8 mouse cellular contexts compared by ENCODE assay signal in genomic region chr3:27183601-27184175, GRCm38 (mm10). TPM values are rescaled to one million over a fixed set of nuclear protein-coding genes. Genes with fewer than 3 reads are reported as not detected.
DNase-seq lines count a peak whose midpoint lies in the region; ATAC-seq lines count a peak whose summit lies in the region.

No protein-coding gene starts in this region.

- H3K27ac ChIP-seq in heart, embryonic 10.5 days: peak overlapping the region; percentile 86; the same call in 1 of the 2 replicates
- H3K27ac ChIP-seq in kidney, embryonic 15.5 days: peak overlapping the region; percentile 64; the same call in 1 of the 2 replicates
- no peak overlapping the region for H3K27ac ChIP-seq in liver, embryonic 13.5 days

- H3K9me3 ChIP-seq in heart, embryonic 10.5 days: no peaks in the 10 kb centered on the region
- H3K9me3 ChIP-seq in kidney, embryonic 15.5 days (replicated peaks): no peaks in the 10 kb centered on the region
- H3K9me3 ChIP-seq in liver, embryonic 13.5 days (replicated peaks): no peaks in the 10 kb centered on the region

- H3K4me2 ChIP-seq in kidney, embryonic 15.5 days: peak overlapping the region; percentile 95
- peak overlapping the region; percentile 94 for H3K4me2 ChIP-seq in liver, embryonic 13.5 days

- WGBS in heart, embryonic 10.5 days: 7% methylated on average over 19 of the region's 19 CpGs
- WGBS in kidney, embryonic 15.5 days: 10% methylated on average over 19 of the region's 19 CpGs
- WGBS in liver, embryonic 13.5 days (ENCODE audit: insufficient replicate concordance): 13% methylated on average over 19 of the region's 19 CpGs

- H3K4me1 ChIP-seq in heart, embryonic 10.5 days: no peaks in the 10 kb centered on the region
- H3K4me1 ChIP-seq in kidney, embryonic 15.5 days: peaks cover 15% of the 10 kb centered on the region
- H3K4me1 ChIP-seq in liver, embryonic 13.5 days (replicated peaks): peaks cover 19% of the 10 kb centered on the region

- H3K9ac ChIP-seq in kidney, embryonic 15.5 days: peak overlapping the region; percentile 64
- peak overlapping the region; percentile 67 for H3K9ac ChIP-seq in liver, embryonic 13.5 days

- no peaks in the 10 kb centered on the region for H3K27me3 ChIP-seq in heart, embryonic 10.5 days (ENCODE audit: insufficient read depth, poor library complexity, severe bottlenecking)
- H3K27me3 ChIP-seq in kidney, embryonic 15.5 days: no peaks in the 10 kb centered on the region
- H3K27me3 ChIP-seq in liver, embryonic 13.5 days: no peaks in the 10 kb centered on the region

- H3K4me3 ChIP-seq in heart, embryonic 10.5 days: peak overlapping the region; percentile 83
- H3K4me3 ChIP-seq in kidney, embryonic 15.5 days (replicated peaks): peak overlapping the region; percentile 66
- H3K4me3 ChIP-seq in liver, embryonic 13.5 days (replicated peaks): peak overlapping the region; percentile 71

- H3K36me3 ChIP-seq in heart, embryonic 10.5 days: 0 out of 2 replicates have a peak, but pooled peaks cover 2% of the 10 kb centered on the region
- H3K36me3 ChIP-seq in kidney, embryonic 15.5 days: no peaks in the 10 kb centered on the region
- no peaks in the 10 kb centered on the region for H3K36me3 ChIP-seq in liver, embryonic 13.5 days

- peak; percentile 27 for DNase-seq in 3T3-L1 (ENCODE audit: low read depth, low spot score)
- DNase-seq in MEL-GATA-1-ER (ENCODE audit: extremely low read depth, low read depth): peak; percentile 35
- peak; percentile 61 to 68 for DNase-seq in cerebellum, postnatal 36 days
- no peak for DNase-seq in heart, embryonic 10.5 days (ENCODE audit: low spot score)
- peak; percentile 9 for DNase-seq in liver, embryonic 13.5 days
- peak; percentile 50 for DNase-seq in right cerebral cortex, adult 18-20 months
- no peak for DNase-seq in gastrocnemius, adult 18-20 months (ENCODE audit: low spot score)

- ATAC-seq in kidney, embryonic 15.5 days (replicated peaks; ENCODE audit: low FRiP score): no peak
- ATAC-seq in liver, embryonic 13.5 days (ENCODE audit: low read depth): 0 out of 2 replicates have a peak, but pooled peaks have one; percentile 19

RNA-seq across cellular contexts. Expression of gene Nceh1, which starts 0.9 kb away (rescaled TPM):
- polyA plus RNA-seq in heart, embryonic 10.5 days (2016; fragmentation: Nextera tagmentation; extraction: Ambion mirVana): 6.9 and 9.9 TPM in 2 replicates
- polyA plus RNA-seq in kidney, embryonic 15.5 days (2015; fragmentation: Nextera tagmentation; extraction: Ambion mirVana): 15.8 and 16.3 TPM in 2 replicates
- 3.7 and 4.2 TPM in 2 replicates for polyA plus RNA-seq in liver, embryonic 13.5 days (2015; fragmentation: Nextera tagmentation; extraction: Ambion mirVana)
- total RNA-seq in gastrocnemius, adult 18-20 months (2021): 10 to 100 TPM; 17.8 to 20.0 TPM

RNA-seq across cellular contexts. Expression of gene Ect2, which starts 30.0 kb away (rescaled TPM):
- 59.6 and 66.6 TPM in 2 replicates for polyA plus RNA-seq in heart, embryonic 10.5 days (2016; fragmentation: Nextera tagmentation; extraction: Ambion mirVana)
- 60.9 and 66.7 TPM in 2 replicates for polyA plus RNA-seq in kidney, embryonic 15.5 days (2015; fragmentation: Nextera tagmentation; extraction: Ambion mirVana)
- 34.5 and 47.4 TPM in 2 replicates for polyA plus RNA-seq in liver, embryonic 13.5 days (2015; fragmentation: Nextera tagmentation; extraction: Ambion mirVana)
- under 1 TPM in 1 of 2 experiments, not detected in 1; 0.07 TPM for total RNA-seq in gastrocnemius, adult 18-20 months (2021)

Comparison
In these comparisons a context has a peak if more than half of its experiments do, and no peak if none do; other contexts are left out.
1. DNase-seq: peak in 3T3-L1 (single experiment), MEL-GATA-1-ER (single experiment), cerebellum, postnatal 36 days (2 of 2), liver, embryonic 13.5 days (single experiment) and right cerebral cortex, adult 18-20 months (single experiment); none in heart, embryonic 10.5 days (single experiment) and gastrocnemius, adult 18-20 months (single experiment).
2. Peak in every context shown above with its lines, with median percentiles within 50 percentile points of each other: H3K4me3 ChIP-seq.